Mouse (Mus musculus) hematopoietic multipotent progenitor cell, adult 10-12 weeks (in vitro differentiated cells): ENCODE data around the gene R3hdm2. TPM values are rescaled to one million over a fixed set of nuclear protein-coding genes. Genes with fewer than 3 reads are reported as not detected.

Experiments
- polyA plus RNA-seq: library from polyadenylated mRNA; stranded (reverse); fragments of >175 nt; gene quantifications from 2 replicates; pipeline ENCODE4 v1.2.3, GENCODE M21; 2012; ENCODE audit warnings: low replicate concordance

Gene R3hdm2
- 148 and 183 TPM in 2 replicates for polyA plus RNA-seq

GRCm38 (mm10) chr10:127380251-127380691, at the start of gene R3hdm2:
Gene R3hdm2 (plus strand): TSS chr10:127380327.

GRCm38 (mm10) chr10:127341891-127342639, 38.1 kb upstream of the R3hdm2 start, which contains the start of gene Gli1:
Gene Gli1 (minus strand): TSS chr10:127341974.

GRCm38 (mm10) chr10:127353909-127354895, 25.9 kb upstream of the R3hdm2 start, which contains the start of gene Inhbe:
Gene Inhbe (minus strand): TSS chr10:127354411.

GRCm38 (mm10) chr10:127369834-127370820, 10.0 kb upstream of the R3hdm2 start, which contains the start of gene Inhbc:
Gene Inhbc (minus strand): TSS chr10:127370431.

GRCm38 (mm10) chr10:127500894-127501893, 121.1 kb downstream of the R3hdm2 start, which contains the start of gene Stac3:
Gene Stac3 (plus strand): TSS chr10:127501686.

GRCm38 (mm10) chr10:127514764-127515163, 134.6 kb downstream of the R3hdm2 start, which contains the start of gene Ndufa4l2:
Gene Ndufa4l2 (plus strand): TSS chr10:127514967.

GRCm38 (mm10) chr10:127522088-127522581, 142.0 kb downstream of the R3hdm2 start, which contains the start of gene Shmt2:
Gene Shmt2 (minus strand): TSS chr10:127522444.

GRCm38 (mm10) chr10:127534036-127534928, 154.2 kb downstream of the R3hdm2 start, which contains the start of gene Nxph4:
Gene Nxph4 (minus strand): TSS chr10:127534559.

Other genes with a start within 250 kb of the R3hdm2 start
- 492 and 503 TPM in 2 replicates for gene B4galnt1, start 215.1 kb upstream of the R3hdm2 start, polyA plus RNA-seq
- 0.30 and 0.75 TPM in 2 replicates for gene Slc26a10, start 199.7 kb upstream of the R3hdm2 start, polyA plus RNA-seq
- 2.0 and 2.8 TPM in 2 replicates for gene Arhgef25, start 190.2 kb upstream of the R3hdm2 start, polyA plus RNA-seq
- gene Dtx3, start 184.6 kb upstream of the R3hdm2 start, polyA plus RNA-seq: 78.7 and 214 TPM in 2 replicates
- 38.8 and 44.6 TPM in 2 replicates for gene Pip4k2c, start 168.7 kb upstream of the R3hdm2 start, polyA plus RNA-seq
- 0.61 and 0.80 TPM in 2 replicates for gene Kif5a, start 117.0 kb upstream of the R3hdm2 start, polyA plus RNA-seq
- gene Dctn2, start 114.0 kb upstream of the R3hdm2 start, polyA plus RNA-seq: 113 TPM in 2 replicates
- 232 and 753 TPM in 2 replicates for gene Mbd6, start 91.3 kb upstream of the R3hdm2 start, polyA plus RNA-seq
- gene Mars, start 68.5 kb upstream of the R3hdm2 start, polyA plus RNA-seq: 10.4 and 46.9 TPM in 2 replicates
- 62.6 and 140 TPM in 2 replicates for gene Arhgap9, start 58.4 kb upstream of the R3hdm2 start, polyA plus RNA-seq
- gene Gli1, start 38.4 kb upstream of the R3hdm2 start, polyA plus RNA-seq: 0.10 TPM in 2 replicates
- gene Inhbe, start 25.9 kb upstream of the R3hdm2 start, polyA plus RNA-seq: not detected in 2 replicates
- gene Inhbc, start 9.9 kb upstream of the R3hdm2 start, polyA plus RNA-seq: not detected in 2 replicates
- 1.4 and 2.5 TPM in 2 replicates for gene Stac3, start 121.4 kb downstream of the R3hdm2 start, polyA plus RNA-seq
- 0.44 and 1.5 TPM in 2 replicates for gene Ndufa4l2, start 134.6 kb downstream of the R3hdm2 start, polyA plus RNA-seq
- gene Shmt2, start 142.1 kb downstream of the R3hdm2 start, polyA plus RNA-seq: 94.2 and 147 TPM in 2 replicates
- 0.07 TPM in 1 of 2 replicates, not detected in the other for gene Nxph4, start 154.2 kb downstream of the R3hdm2 start, polyA plus RNA-seq
- 275 and 343 TPM in 2 replicates for gene Lrp1, start 240.8 kb downstream of the R3hdm2 start, polyA plus RNA-seq